ENCODE assay signal across 8 mouse cellular contexts in the genomic region with DNA sequence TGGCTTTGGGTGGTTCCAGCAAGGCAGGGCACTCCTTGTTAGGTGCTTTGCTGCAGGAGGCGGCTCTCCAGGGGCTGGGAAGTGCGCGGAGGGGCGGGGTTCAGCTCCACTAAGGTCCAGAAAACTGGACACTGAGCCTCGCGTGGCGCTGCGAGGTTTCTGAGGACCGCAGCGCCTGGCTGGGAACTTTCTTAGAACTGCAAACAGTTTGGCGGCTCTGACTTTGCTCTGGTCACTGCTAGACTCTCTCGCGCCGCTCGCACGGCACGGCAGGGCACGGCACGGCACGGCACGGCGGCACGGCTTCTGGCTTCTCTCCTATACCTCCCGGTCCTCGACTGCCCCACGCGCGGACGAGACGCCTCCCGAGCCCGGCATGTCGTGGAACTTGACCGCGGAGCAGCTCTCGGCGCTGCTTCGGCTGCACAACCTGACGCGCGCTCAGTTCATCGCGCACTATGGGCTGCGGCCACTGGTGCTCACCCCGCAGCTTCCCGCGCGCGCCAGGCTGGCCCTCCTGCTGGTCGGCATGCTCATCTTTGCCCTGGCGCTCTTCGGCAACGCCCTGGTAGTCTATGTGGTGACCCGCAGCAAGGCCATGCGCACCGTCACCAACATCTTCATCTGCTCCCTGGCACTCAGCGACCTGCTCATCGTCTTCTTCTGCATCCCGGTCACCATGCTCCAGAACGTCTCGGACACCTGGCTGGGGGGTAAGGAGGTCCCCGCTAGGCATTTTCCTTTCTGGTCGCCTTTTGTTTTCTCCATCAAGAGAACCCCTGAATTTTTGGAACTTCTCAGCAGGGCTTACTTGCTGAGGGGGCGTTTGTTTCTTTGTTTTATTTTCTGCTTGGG. TPM values are rescaled to one million over a fixed set of nuclear protein-coding genes. Genes with fewer than 3 reads are reported as not detected.
DNase-seq lines count a peak whose midpoint lies in the region; ATAC-seq lines count a peak whose summit lies in the region.

Gene C130060K24Rik (plus strand): TSS at position 188 of the 855 bp plus-strand sequence.

- no peaks in the 10 kb centered on the region for H3K9me3 ChIP-seq in heart, embryonic 12.5 days (replicated peaks)
- H3K9me3 ChIP-seq in embryonic facial prominence, embryonic 12.5 days, result no peaks in the 10 kb centered on the region
- no peaks in the 10 kb centered on the region for H3K9me3 ChIP-seq in intestine, embryonic 16.5 days (ENCODE audit: control insufficient read depth, low read length)

- no peak for DNase-seq in heart, postnatal 25 days (ENCODE audit: low spot score)
- peak; percentile 34 for DNase-seq in ES-CJ7 (ENCODE audit: low read depth, low spot score)
- peak; percentile 66 for DNase-seq in neural tube, embryonic 10.5 days (ENCODE audit: extremely low spot score, low spot score)
- no peak for DNase-seq in urinary bladder, postnatal 14 days (ENCODE audit: low spot score)
- DNase-seq in layer of hippocampus, adult 8-10 months (ENCODE audit: low spot score in 2 of 2), result no peak

- peak within 1 kb of the TSS; percentile 100 for H3K4me2 ChIP-seq in heart, embryonic 12.5 days
- H3K4me2 ChIP-seq in embryonic facial prominence, embryonic 12.5 days (replicated peaks), result peak within 1 kb of the TSS; percentile 96
- peak within 1 kb of the TSS; percentile 97 for H3K4me2 ChIP-seq in intestine, embryonic 16.5 days (ENCODE audit: low read depth, low read length)

- WGBS in heart, embryonic 12.5 days, result 1% methylated on average over 64 of the region's 64 CpGs
- 2% methylated on average over 64 of the region's 64 CpGs for WGBS in embryonic facial prominence, embryonic 12.5 days
- WGBS in intestine, embryonic 16.5 days, result 1% methylated on average over 64 of the region's 64 CpGs

- peaks cover 29% of the 10 kb centered on the region for H3K27me3 ChIP-seq in heart, embryonic 12.5 days (replicated peaks)
- H3K27me3 ChIP-seq in embryonic facial prominence, embryonic 12.5 days, result peaks cover 17% of the 10 kb centered on the region
- peaks cover 7% of the 10 kb centered on the region; the same call in 1 of the 2 replicates for H3K27me3 ChIP-seq in intestine, embryonic 16.5 days (replicated peaks; ENCODE audit: control insufficient read depth, insufficient read depth, low read length)

- H3K36me3 ChIP-seq in heart, embryonic 12.5 days, result no peaks in the 10 kb centered on the region
- H3K36me3 ChIP-seq in embryonic facial prominence, embryonic 12.5 days, result no peaks in the 10 kb centered on the region
- H3K36me3 ChIP-seq in intestine, embryonic 16.5 days (ENCODE audit: control insufficient read depth, insufficient read depth, low read length), result no peaks in the 10 kb centered on the region

- no peak within 1 kb of the TSS for H3K27ac ChIP-seq in heart, embryonic 12.5 days (ENCODE audit: poor library complexity, severe bottlenecking)
- H3K27ac ChIP-seq in embryonic facial prominence, embryonic 12.5 days, result no peak within 1 kb of the TSS
- H3K27ac ChIP-seq in intestine, embryonic 16.5 days (ENCODE audit: low read length), result no peak within 1 kb of the TSS

- H3K4me3 ChIP-seq in heart, embryonic 12.5 days, result peak within 1 kb of the TSS; percentile 73
- peak within 1 kb of the TSS; percentile 57 for H3K4me3 ChIP-seq in embryonic facial prominence, embryonic 12.5 days
- H3K4me3 ChIP-seq in intestine, embryonic 16.5 days (ENCODE audit: low read length), result peak within 1 kb of the TSS; percentile 57

- 0 out of 2 replicates have a peak, but pooled peaks have one; percentile 36 for ATAC-seq in heart, embryonic 12.5 days (ENCODE audit: insufficient number of reproducible peaks, low FRiP score)
- peak; percentile 67 for ATAC-seq in embryonic facial prominence, embryonic 12.5 days (ENCODE audit: insufficient number of reproducible peaks, insufficient read depth, low FRiP score, low TSS enrichment)
- peak; percentile 64; the same call in 1 of the 2 replicates for ATAC-seq in intestine, embryonic 16.5 days

- peak within 1 kb of the TSS; percentile 66 for H3K9ac ChIP-seq in heart, embryonic 12.5 days
- H3K9ac ChIP-seq in embryonic facial prominence, embryonic 12.5 days, result peak within 1 kb of the TSS; percentile 55
- H3K9ac ChIP-seq in intestine, embryonic 16.5 days (ENCODE audit: low read depth, low read length), result peak within 1 kb of the TSS; percentile 54; the same call in 1 of the 2 replicates

- H3K4me1 ChIP-seq in heart, embryonic 12.5 days (replicated peaks), result peaks cover 3% of the 10 kb centered on the region; the same call in 1 of the 2 replicates
- H3K4me1 ChIP-seq in embryonic facial prominence, embryonic 12.5 days, result no peaks in the 10 kb centered on the region
- H3K4me1 ChIP-seq in intestine, embryonic 16.5 days (ENCODE audit: control insufficient read depth, insufficient read depth, low read length), result 0 out of 2 replicates have a peak, but pooled peaks cover 3% of the 10 kb centered on the region

- intact Hi-C loops in heart, postnatal 25 days (cut with DNase I), result no loop called here

RNA-seq across cellular contexts. Expression of gene C130060K24Rik, which starts in this region (rescaled TPM):
- 0.18 and 0.27 TPM in 2 replicates for polyA plus RNA-seq in heart, embryonic 12.5 days (2016; fragmentation: Nextera tagmentation; extraction: Ambion mirVana)
- not detected for total RNA-seq in heart, postnatal 25 days (2021)
- 0.63 and 0.71 TPM in 2 replicates for polyA plus RNA-seq in embryonic facial prominence, embryonic 12.5 days (2016; fragmentation: Nextera tagmentation; extraction: Ambion mirVana)
- polyA plus RNA-seq in intestine, embryonic 16.5 days (2015; fragmentation: Nextera tagmentation; extraction: Ambion mirVana), result not detected in 2 replicates
- total RNA-seq in layer of hippocampus, adult 8-10 months (2022), result under 1 TPM in 3 of 4 experiments, not detected in 1; 0.20 to 0.63 (median 0.37) TPM

Comparison
In these comparisons a context has a peak if more than half of its experiments do, and no peak if none do; other contexts are left out.
1. Peak in ATAC-seq, H3K4me3 ChIP-seq, H3K9ac ChIP-seq and H3K4me2 ChIP-seq in heart, embryonic 12.5 days; RNA of the gene not detected or under 1 TPM.
2. Peak in ATAC-seq, H3K4me3 ChIP-seq, H3K9ac ChIP-seq and H3K4me2 ChIP-seq in embryonic facial prominence, embryonic 12.5 days; RNA of the gene not detected or under 1 TPM.
3. Peak in ATAC-seq, H3K4me3 ChIP-seq, H3K9ac ChIP-seq and H3K4me2 ChIP-seq in intestine, embryonic 16.5 days; RNA of the gene not detected or under 1 TPM.
4. DNase-seq: peak in ES-CJ7 (single experiment) and neural tube, embryonic 10.5 days (single experiment); none in heart, postnatal 25 days (single experiment), urinary bladder, postnatal 14 days (single experiment) and layer of hippocampus, adult 8-10 months (0 of 2).
5. Peak in every context shown above with its lines, with median percentiles within 50 percentile points of each other: ATAC-seq, H3K4me2 ChIP-seq, H3K4me3 ChIP-seq and H3K9ac ChIP-seq.